Mouse (Mus musculus) frontal cortex, postnatal 25 days (tissue): ENCODE results near the gene Ptprcap.
A peak's percentile ranks its signal among the peaks of the same experiment; 100 is the strongest.

Experiments used
- DNase-seq, 2 experiments: peaks; one replicate each; pipeline ENCODE4 v3.0.0; 2022; ENCODE audit warnings: low spot score in 2 of 2

The Ptprcap gene

DNA sequence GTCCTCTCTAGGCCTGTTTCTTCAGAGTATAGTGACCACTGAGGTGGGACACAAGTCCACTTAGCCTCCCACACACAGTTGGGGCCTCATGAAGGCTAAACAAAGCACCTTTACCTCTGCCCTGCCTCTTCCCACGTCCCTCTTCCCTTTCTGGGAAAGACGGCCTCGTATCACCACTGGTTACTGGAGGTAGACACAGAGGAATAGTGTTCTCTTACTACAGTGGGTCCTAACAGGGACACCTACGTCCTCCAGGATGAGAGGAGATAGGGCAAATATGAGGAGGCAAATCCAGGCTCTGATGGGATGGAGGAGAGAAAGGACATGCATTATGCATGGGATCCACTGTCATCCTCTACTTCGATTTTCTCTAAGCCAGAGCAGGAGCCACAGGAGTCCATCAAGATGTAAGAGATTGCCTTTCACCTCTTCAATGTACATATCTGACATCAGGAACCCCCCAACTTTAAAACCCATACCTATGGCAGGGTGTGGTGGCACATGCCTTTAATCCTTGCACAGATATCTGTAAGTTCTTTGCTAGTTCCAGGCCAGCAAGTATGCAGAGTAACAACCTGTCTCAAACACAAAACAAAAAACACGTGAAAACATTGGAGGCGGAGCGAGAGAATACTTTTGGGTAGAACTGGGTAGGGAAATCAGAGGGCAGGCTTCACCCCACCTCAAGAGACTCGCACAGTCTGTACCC, 5.5 kb upstream of the Ptprcap start:
- no peak for DNase-seq

- peak; percentile 91 to 92 for DNase-seq
Measured at GRCm38 (mm10) chr19:4148491-4148806, 5.0 kb upstream of the Ptprcap start, which contains the start of gene Coro1b. Gene Coro1b (plus strand): TSS chr19:4148619.

DNA sequence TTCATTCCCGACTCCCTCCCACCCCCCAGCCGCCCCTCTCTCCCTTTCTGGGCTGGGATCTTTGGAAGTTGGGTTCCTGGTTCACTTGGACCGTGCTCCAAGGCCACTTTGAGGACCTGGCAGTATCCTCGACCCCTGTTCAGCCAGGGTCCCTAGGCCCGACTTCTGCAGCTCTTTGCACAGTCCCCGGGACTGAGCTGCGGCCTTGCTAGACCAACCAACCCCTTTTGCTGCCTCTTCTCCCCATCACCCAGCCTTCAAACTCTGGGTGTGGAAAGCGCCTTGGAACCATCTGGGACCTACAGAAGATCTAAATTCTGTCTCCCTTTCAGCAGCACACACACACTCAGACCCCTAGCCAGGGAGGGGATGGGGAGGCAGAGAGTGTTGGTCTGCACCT, 4.6 kb upstream of the Ptprcap start:
- no peak for DNase-seq

- DNase-seq, result no peak
Measured at GRCm38 (mm10) chr19:4149283-4149682, 4.1 kb upstream of the Ptprcap start.

DNA sequence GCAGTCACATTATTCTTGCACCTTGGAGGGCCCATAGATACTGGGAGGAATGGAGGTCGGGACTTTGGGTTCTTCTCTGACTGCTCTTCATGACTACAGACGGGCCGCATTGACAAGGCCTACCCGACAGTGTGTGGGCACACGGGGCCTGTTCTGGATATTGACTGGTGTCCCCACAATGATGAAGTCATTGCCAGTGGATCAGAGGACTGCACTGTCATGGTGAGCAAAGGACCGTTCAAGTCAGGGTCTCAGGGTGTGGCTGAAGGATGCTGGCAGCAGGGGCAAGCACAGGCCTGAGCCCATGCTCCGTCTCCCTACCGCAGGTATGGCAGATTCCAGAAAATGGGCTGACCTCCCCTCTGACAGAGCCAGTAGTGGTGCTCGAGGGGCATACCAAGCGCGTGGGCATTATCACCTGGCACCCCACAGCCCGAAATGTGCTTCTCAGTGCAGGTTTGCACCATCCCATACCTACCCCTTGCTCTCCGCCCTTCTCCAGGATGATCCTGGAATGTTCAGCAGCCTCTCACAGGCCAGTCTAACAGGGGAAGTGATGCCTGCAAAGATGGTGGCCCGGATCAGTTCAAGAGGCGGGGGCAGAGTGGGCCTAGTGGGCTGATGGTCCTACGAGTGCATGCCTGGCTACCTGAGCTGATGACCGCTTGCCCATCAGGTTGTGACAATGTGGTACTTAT, 3.5 kb upstream of the Ptprcap start:
- no peak for DNase-seq

GRCm38 (mm10) chr19:4150567-4151487, 2.6 kb upstream of the Ptprcap start:
- no peak for DNase-seq

DNA sequence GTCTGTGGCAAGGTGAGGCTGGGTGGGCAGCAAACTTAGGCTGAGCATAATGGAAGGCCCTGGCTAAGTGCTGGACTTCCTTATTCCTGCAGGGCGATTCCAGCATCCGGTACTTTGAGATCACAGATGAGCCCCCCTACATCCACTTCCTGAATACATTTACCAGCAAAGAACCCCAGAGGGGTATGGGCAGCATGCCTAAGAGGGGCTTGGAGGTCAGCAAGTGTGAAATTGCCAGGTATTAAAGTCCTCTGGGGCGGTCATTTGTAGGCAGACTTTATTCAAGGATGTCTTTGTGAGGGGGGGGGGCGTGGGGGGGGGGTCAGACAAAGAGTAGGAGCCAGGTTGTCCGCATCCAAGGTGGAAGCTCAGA, 1.9 kb upstream of the Ptprcap start:
- DNase-seq, result no peak

GRCm38 (mm10) chr19:4151898-4152297, 1.5 kb upstream of the Ptprcap start:
- DNase-seq, result no peak

DNA sequence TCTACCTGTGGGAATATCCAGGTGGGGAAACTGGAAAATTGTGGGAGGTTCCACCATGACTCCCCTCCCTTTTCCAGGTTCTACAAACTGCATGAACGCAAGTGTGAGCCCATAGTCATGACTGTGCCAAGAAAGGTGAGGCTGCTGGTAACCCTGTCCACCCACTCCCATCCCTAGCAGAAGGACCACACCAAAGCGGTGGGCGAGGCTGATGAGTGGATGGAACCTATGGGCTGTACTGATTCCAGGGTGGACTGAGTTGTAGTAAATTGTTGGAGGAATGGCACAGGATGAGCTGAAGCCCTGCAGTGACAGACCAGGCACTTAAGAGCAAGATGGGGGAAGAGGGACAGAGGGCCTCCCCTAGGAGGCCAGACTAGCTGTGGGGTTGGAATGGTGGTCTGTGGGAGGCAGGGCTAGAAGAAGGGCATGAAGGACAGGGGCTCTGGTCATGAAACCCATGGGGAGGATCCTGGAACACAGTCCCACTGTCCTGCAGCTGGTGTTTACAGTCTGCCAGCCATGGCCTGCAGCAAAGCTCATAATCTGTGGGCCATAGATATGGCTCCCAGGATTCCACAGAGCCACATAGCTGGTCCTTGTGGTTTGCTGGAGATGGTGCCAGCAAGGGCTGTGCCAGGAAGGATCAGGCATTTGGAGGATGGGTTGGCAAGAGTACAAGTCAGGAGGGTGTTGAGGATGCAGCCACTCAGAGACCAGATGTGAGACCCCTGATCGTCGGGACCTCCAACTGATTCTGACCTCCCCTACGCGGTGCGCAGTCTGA, 766 bp upstream of the Ptprcap start:
- DNase-seq, result no peak

GRCm38 (mm10) chr19:4154437-4155222, 1.2 kb downstream of the Ptprcap start:
- no peak for DNase-seq

DNA sequence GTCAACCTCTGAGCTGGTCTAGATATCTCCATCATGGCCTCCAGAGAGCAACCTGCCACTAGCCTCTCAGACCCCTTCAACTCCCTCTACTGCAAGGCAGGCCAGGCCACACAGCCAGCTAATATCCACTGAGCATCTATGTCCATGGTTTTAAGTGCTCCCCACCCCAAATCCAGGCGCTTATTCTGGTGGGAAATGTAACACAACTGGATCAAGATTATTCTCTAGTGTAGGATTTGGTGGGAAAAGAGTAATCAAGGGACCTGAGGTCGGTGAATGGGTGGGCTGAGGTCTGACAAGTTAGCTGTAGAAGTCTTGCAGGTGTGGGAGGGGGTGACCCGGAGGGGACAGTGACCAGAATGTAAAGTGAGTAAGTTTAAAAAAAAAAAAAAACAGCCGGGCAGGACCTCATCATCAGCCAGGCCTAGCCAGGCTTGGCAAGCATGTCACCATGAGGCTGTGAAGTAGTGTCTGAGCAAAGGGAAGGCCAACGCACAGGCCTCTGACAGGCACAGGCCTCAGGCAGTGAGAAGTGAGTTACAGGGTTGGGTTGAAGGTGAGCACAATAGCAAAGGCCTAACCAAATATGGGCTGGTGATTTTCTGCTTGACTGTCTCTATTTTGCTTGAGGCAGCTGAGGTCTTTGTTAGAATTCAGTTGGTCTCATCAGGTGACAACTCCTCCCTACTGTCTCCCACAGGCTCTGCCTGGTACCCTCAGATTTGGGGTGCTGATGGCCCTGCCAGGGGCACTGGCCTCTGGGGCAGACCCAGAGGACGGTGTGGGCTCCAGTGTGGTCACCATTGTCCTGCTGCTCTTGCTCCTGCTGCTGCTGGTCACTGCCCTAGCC, 2.0 kb downstream of the Ptprcap start:
- DNase-seq, result no peak

- no peak for DNase-seq
Measured at GRCm38 (mm10) chr19:4156073-4156579, 2.7 kb downstream of the Ptprcap start.

DNA sequence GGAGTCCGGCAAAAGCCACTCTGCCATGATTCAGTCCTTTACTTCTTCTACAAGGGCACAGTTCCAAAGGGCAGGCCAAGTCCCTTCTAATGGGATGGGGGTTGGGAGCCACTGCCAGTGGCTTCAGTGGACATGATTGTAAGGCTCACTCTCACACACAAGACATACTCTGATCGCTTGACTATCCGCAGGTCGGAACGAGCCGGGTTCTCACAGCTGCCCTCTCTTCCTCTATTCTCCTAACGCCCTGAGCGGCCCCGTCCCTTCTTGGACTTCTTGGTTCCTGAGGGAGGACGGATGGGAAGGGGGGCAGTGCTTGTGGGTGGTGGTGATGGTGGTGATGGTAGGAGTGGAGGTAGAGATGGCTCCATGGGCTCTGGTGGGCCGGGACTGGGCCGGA, 3.4 kb downstream of the Ptprcap start:
- no peak for DNase-seq

- DNase-seq, result no peak
Measured at GRCm38 (mm10) chr19:4159049-4159448, 5.6 kb downstream of the Ptprcap start.

- peak; percentile 95 to 96 for DNase-seq
Measured at GRCm38 (mm10) chr19:4162646-4163542, 9.5 kb downstream of the Ptprcap start, which contains the start of gene Rps6kb2. Gene Rps6kb2 (minus strand): TSS chr19:4163354.

DNA sequence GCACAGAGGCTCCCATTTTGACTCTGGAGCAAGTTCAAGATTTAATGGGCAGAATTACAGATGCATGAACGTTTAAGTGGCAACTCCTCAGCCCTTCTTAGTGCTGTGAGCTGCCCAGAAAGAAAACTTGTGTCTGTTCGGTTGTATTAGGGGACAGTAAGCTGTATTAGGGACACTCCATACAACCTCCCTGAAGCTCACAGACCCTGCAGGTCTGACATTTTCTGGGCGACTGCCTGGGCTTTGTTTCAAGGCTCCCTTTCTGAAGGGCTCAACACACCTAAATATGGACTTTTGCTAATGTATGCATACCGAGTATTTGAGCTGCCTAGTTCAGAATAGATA, 10.1 kb downstream of the Ptprcap start:
- no peak for DNase-seq

GRCm38 (mm10) chr19:4164100-4164499, 10.7 kb downstream of the Ptprcap start:
- no peak for DNase-seq

DNA sequence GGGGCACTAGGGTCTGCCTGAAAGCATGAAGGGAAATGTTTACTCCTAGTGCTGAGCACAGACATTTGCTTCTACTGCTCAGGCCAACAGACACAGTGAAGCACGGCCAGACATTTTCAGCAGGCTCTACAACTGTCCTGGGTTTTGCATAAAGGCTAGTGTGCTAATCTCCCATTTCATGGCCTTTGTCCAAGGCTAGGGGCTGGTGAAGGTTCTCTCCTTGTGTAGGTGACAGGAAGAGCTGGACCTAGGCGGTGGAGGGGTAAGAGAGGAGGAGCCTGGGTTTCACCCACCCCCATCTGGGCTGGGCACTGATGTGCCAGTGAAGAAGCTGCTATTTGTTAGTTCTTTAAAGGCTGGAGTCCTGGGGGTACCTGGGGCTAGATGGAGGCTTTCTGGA, 11.3 kb downstream of the Ptprcap start:
- no peak for DNase-seq
